Mouse (Mus musculus): ENCODE data around the gene Wdr49. TPM values are rescaled to one million over a fixed set of nuclear protein-coding genes. Genes with fewer than 3 reads are reported as not detected.

Wdr49 gene
- polyA plus RNA-seq, 1 experiment from 2014 or later = 0.07 TPM

DNA sequence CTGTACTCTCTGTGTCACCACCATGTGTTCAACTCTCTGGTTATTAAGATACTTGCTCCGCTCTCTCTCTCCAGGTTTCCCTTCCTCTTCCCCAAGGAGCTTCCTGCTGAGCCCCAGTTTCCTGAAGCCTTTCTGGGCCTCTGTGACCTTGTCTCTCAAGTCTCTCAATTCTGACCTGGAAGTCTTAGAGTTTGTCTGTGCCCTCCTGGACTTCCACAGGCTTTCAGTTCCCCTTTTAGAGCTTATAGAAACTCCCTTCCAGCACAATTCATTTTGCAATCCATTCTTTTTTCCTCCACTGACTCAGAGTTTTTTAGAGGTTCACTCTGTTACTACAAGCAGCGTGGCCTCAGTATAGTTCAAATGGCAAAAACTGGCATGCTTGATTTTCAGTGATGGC lies 188.7 kb downstream of the Wdr49 start:
- Histone ChIP-seq H3K4me1 (replicated peaks; ENCODE audit: control insufficient read depth, insufficient read depth, low read length) (no peaks in the 10 kb centered on the region), H3K9me3 (ENCODE audit: control insufficient read depth, low read length) (no peaks in the 10 kb centered on the region), H3K4me2 (ENCODE audit: low read length) (no peak overlapping the region), H3K9ac (ENCODE audit: low read length) (no peak overlapping the region), H3K27me3 (replicated peaks; ENCODE audit: control insufficient read depth, insufficient read depth, low read length) (no peaks in the 10 kb centered on the region), H3K36me3 (ENCODE audit: control insufficient read depth, insufficient read depth, low read length) (no peaks in the 10 kb centered on the region), H3K27ac (ENCODE audit: low read depth) (no peak overlapping the region), H3K4me3 (ENCODE audit: low read depth, low read length) (no peak overlapping the region)
- DNase-seq (ENCODE audit: low spot score) = no peak
- ATAC-seq (replicated peaks; ENCODE audit: low FRiP score, low TSS enrichment, low read depth) = no peak
- WGBS = 83% methylated on average over 2 of the region's 2 CpGs

DNA sequence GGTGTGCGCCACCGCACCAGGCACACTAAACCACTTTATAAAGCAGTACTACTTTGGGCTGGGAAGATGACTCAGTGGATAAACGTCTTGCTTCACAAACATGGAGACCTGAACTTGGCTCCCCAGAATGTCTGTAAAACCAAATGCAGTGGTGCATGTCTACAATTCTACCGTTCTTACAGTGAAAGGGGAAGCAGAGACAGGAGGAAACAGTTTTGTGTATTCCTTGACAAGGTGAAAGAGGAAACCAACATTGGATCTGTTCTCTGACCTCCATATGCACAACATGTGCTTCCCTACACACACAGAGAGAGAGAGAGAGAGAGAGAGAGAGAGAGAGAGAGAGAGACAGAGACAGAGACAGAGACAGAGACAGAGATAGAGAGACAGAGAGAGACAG lies 204.5 kb downstream of the Wdr49 start:
- no peaks in the 10 kb centered on the region for H3K9me3 ChIP-seq (ENCODE audit: control insufficient read depth, low read length)
- no peaks in the 10 kb centered on the region for H3K4me1 ChIP-seq (replicated peaks; ENCODE audit: control insufficient read depth, insufficient read depth, low read length)
- no peak overlapping the region for H3K4me2 ChIP-seq (ENCODE audit: low read length)
- ATAC-seq (replicated peaks; ENCODE audit: low FRiP score, low TSS enrichment, low read depth) (no peak), DNase-seq (ENCODE audit: low spot score) (no peak)
- H3K9ac ChIP-seq (ENCODE audit: low read length) = no peak overlapping the region
- H3K27me3 ChIP-seq (replicated peaks; ENCODE audit: control insufficient read depth, insufficient read depth, low read length) = no peaks in the 10 kb centered on the region
- no peak overlapping the region for H3K4me3 ChIP-seq (ENCODE audit: low read depth, low read length)
- no peak overlapping the region for H3K27ac ChIP-seq (ENCODE audit: low read depth)
- 81% methylated on average over 4 of the region's 4 CpGs for WGBS
- no peaks in the 10 kb centered on the region for H3K36me3 ChIP-seq (ENCODE audit: control insufficient read depth, insufficient read depth, low read length)

GRCm38 (mm10) chr3:75276522-75276921 lies 205.4 kb downstream of the Wdr49 start:
- 81% methylated on average over 3 of the region's 3 CpGs for WGBS
- no peaks in the 10 kb centered on the region for H3K4me1 ChIP-seq (replicated peaks; ENCODE audit: control insufficient read depth, insufficient read depth, low read length)
- no peak for ATAC-seq (replicated peaks; ENCODE audit: low FRiP score, low TSS enrichment, low read depth)

GRCm38 (mm10) chr3:75275127-75275526 lies 206.8 kb downstream of the Wdr49 start:
- Histone ChIP-seq H3K4me2 (ENCODE audit: low read length) (no peak overlapping the region), H3K9me3 (ENCODE audit: control insufficient read depth, low read length) (no peaks in the 10 kb centered on the region), H3K4me1 (replicated peaks; ENCODE audit: control insufficient read depth, insufficient read depth, low read length) (no peaks in the 10 kb centered on the region), H3K9ac (ENCODE audit: low read length) (no peak overlapping the region), H3K27me3 (replicated peaks; ENCODE audit: control insufficient read depth, insufficient read depth, low read length) (no peaks in the 10 kb centered on the region), H3K36me3 (ENCODE audit: control insufficient read depth, insufficient read depth, low read length) (no peaks in the 10 kb centered on the region), H3K27ac (ENCODE audit: low read depth) (no peak overlapping the region), H3K4me3 (ENCODE audit: low read depth, low read length) (no peak overlapping the region)
- DNase-seq (ENCODE audit: low spot score) (no peak), ATAC-seq (replicated peaks; ENCODE audit: low FRiP score, low TSS enrichment, low read depth) (no peak)

More at GRCm38 (mm10) chr3:75276522-75276921, 205.4 kb downstream of the Wdr49 start:
- DNase-seq (ENCODE audit: low spot score) = no peak
- Histone ChIP-seq H3K4me2 (ENCODE audit: low read length) (no peak overlapping the region), H3K9me3 (ENCODE audit: control insufficient read depth, low read length) (no peaks in the 10 kb centered on the region), H3K4me3 (ENCODE audit: low read depth, low read length) (no peak overlapping the region), H3K27me3 (replicated peaks; ENCODE audit: control insufficient read depth, insufficient read depth, low read length) (no peaks in the 10 kb centered on the region), H3K9ac (ENCODE audit: low read length) (no peak overlapping the region), H3K36me3 (ENCODE audit: control insufficient read depth, insufficient read depth, low read length) (no peaks in the 10 kb centered on the region), H3K27ac (ENCODE audit: low read depth) (no peak overlapping the region)

DNA sequence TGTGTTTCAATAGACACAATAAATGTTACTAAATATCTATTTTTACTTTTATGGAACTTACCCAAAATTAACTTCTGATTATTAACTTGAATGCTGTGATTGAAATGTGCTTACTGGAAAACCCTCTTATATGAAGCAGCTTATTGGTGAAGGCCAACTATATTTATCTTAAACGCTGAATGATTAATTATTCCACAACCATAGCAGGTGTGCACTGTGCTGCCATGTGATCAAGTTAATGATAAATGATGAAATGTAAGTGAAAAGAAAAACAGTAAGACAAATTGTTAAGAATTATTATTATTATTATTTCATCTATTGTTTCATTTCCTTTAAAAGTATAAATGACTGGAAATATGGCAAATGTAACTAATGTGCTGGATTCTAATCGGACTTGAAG lies 212.0 kb downstream of the Wdr49 start, which contains the start of gene Serpini2:
TSS of gene Serpini2 (minus strand) at position 101 of the 400 bp plus-strand sequence.
- no peaks in the 10 kb centered on the region for H3K9me3 ChIP-seq (ENCODE audit: control insufficient read depth, low read length)
- DNase-seq (ENCODE audit: low spot score) (no peak), ATAC-seq (replicated peaks; ENCODE audit: low FRiP score, low TSS enrichment, low read depth) (no peak)
- H3K4me1 ChIP-seq (replicated peaks; ENCODE audit: control insufficient read depth, insufficient read depth, low read length) = no peaks in the 10 kb centered on the region
- H3K4me3 ChIP-seq (ENCODE audit: low read depth, low read length) = no peak within 1 kb of the TSS
- no peaks in the 10 kb centered on the region for H3K27me3 ChIP-seq (replicated peaks; ENCODE audit: control insufficient read depth, insufficient read depth, low read length)
- no peak within 1 kb of the TSS for H3K4me2 ChIP-seq (ENCODE audit: low read length)
- 78% methylated on average over 2 of the region's 2 CpGs for WGBS
- H3K9ac ChIP-seq (ENCODE audit: low read length) = no peak within 1 kb of the TSS
- no peaks in the 10 kb centered on the region for H3K36me3 ChIP-seq (ENCODE audit: control insufficient read depth, insufficient read depth, low read length)
- H3K27ac ChIP-seq (ENCODE audit: low read depth) = no peak within 1 kb of the TSS

DNA sequence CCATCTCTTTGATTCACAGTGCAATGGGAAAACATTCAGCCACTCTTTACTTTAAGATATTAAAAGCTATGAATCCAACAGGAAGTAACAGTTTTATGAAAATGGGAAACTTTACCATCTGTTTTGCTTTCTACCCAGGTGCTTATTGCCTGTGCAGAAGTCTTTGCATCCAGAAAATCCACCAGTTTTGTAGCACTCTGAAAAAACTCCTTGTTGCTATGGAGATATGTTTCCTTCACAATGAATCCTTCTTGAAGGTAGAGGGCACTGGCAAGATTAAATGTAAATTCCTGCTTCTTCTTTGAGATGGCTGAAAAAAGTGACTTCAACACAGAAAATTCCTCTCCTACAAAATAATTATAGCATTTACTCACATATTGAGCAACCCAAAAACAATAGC lies 222.6 kb downstream of the Wdr49 start:
- H3K4me1 ChIP-seq (replicated peaks; ENCODE audit: control insufficient read depth, insufficient read depth, low read length) = no peaks in the 10 kb centered on the region
- no peaks in the 10 kb centered on the region for H3K27me3 ChIP-seq (replicated peaks; ENCODE audit: control insufficient read depth, insufficient read depth, low read length)
- no peak for ATAC-seq (replicated peaks; ENCODE audit: low FRiP score, low TSS enrichment, low read depth)
- H3K9me3 ChIP-seq (ENCODE audit: control insufficient read depth, low read length) = no peaks in the 10 kb centered on the region
- H3K9ac ChIP-seq (ENCODE audit: low read length) = no peak overlapping the region
- H3K4me2 ChIP-seq (ENCODE audit: low read length) = no peak overlapping the region
- no peak for DNase-seq (ENCODE audit: low spot score)
- H3K27ac ChIP-seq (ENCODE audit: low read depth) = no peak overlapping the region
- H3K36me3 ChIP-seq (ENCODE audit: control insufficient read depth, insufficient read depth, low read length) = no peaks in the 10 kb centered on the region
- H3K4me3 ChIP-seq (ENCODE audit: low read depth, low read length) = no peak overlapping the region

Other genes starting within 250 kb of the Wdr49 start
- gene Serpini2, start 212.1 kb downstream of the Wdr49 start, polyA plus RNA-seq (2014; fragmentation: Nextera tagmentation; extraction: Ambion mirVana) = 9.3 TPM in 1 of 2 replicates, not detected in the other
- gene Pdcd10, start 74.7 kb upstream of the Wdr49 start, polyA plus RNA-seq (2014; fragmentation: Nextera tagmentation; extraction: Ambion mirVana) = 92.7 and 103 TPM in 2 replicates
- gene Serpini1, start 75.4 kb upstream of the Wdr49 start, polyA plus RNA-seq (2014; fragmentation: Nextera tagmentation; extraction: Ambion mirVana) = 44.9 and 51.4 TPM in 2 replicates